Comparison of ENCODE assay signal across 25 mouse cellular contexts in genomic region chr16:15215921-15216320, GRCm38 (mm10).
"Had no signal": no experiment of that assay in that cellular context is flagged by ENCODE, and none has a peak within 500 bp of the region (broad histone marks: within the 10 kb centered on the region; RNA-seq: fewer than 3 reads in every experiment).

No protein-coding gene starts in this region.

- H3K4me3 ChIP-seq: heart, adult 2 months; heart, embryonic 13.5 days; heart, embryonic 15.5 days; intestine, embryonic 15.5 days; layer of hippocampus, adult 2 months; left cerebral cortex, adult 2 months; limb, embryonic 10.5 days; limb, embryonic 12.5 days; liver, embryonic 13.5 days; liver, embryonic 15.5 days had no signal

- H3K27me3 ChIP-seq: heart, embryonic 13.5 days; heart, embryonic 15.5 days; intestine, embryonic 15.5 days; limb, embryonic 12.5 days; liver, embryonic 13.5 days; liver, embryonic 15.5 days had no signal

- H3K9ac ChIP-seq: heart, embryonic 13.5 days; heart, embryonic 15.5 days; hindbrain, embryonic 14.5 days; intestine, embryonic 15.5 days; limb, embryonic 12.5 days; liver, embryonic 13.5 days; liver, embryonic 15.5 days; liver, postnatal 0 days had no signal

- H3K27ac ChIP-seq: heart, adult 2 months; heart, embryonic 13.5 days; heart, embryonic 15.5 days; hindbrain, embryonic 14.5 days; intestine, embryonic 15.5 days; layer of hippocampus, adult 2 months; left cerebral cortex, adult 2 months; limb, embryonic 10.5 days; limb, embryonic 12.5 days; liver, embryonic 13.5 days; liver, embryonic 15.5 days had no signal

- H3K9me3 ChIP-seq: heart, embryonic 13.5 days; heart, embryonic 15.5 days; intestine, embryonic 15.5 days; limb, embryonic 10.5 days; limb, embryonic 12.5 days; liver, embryonic 13.5 days; liver, embryonic 15.5 days had no signal

- H3K4me1 ChIP-seq: heart, embryonic 13.5 days; heart, embryonic 15.5 days; intestine, embryonic 15.5 days; liver, embryonic 13.5 days; liver, embryonic 15.5 days had no signal

- DNase-seq: gastrocnemius, postnatal 14 days; heart, adult 2 months; heart, postnatal 36 days; kidney, adult 18-20 months; kidney, adult 8-10 months; kidney, postnatal 10 days; kidney, postnatal 25 days; kidney, postnatal 4 days; liver; liver, embryonic 13.5 days; liver, postnatal 0 days had no signal

- ATAC-seq: hindbrain, embryonic 16.5 days; inflammation-experienced regulatory T-cells, adult 6 months; intestine, embryonic 15.5 days; intestine, postnatal 0 days; liver, postnatal 0 days had no signal

- H3K36me3 ChIP-seq: heart, embryonic 13.5 days; heart, embryonic 15.5 days; intestine, embryonic 15.5 days; limb, embryonic 10.5 days; limb, embryonic 12.5 days; liver, embryonic 13.5 days; liver, embryonic 15.5 days had no signal

- H3K4me2 ChIP-seq: heart, embryonic 11.5 days; heart, embryonic 13.5 days; heart, embryonic 15.5 days; hindbrain, embryonic 14.5 days; intestine, embryonic 15.5 days; limb, embryonic 12.5 days; liver, embryonic 11.5 days; liver, embryonic 13.5 days; liver, embryonic 15.5 days had no signal
